Mouse (Mus musculus) ES-E14 (cell line): ENCODE data around the gene Hist1h2bl. TPM values are rescaled to one million over a fixed set of nuclear protein-coding genes. Genes with fewer than 3 reads are reported as not detected.

Source experiments
- DNase-seq: peaks from one replicate; pipeline ENCODE4 v3.0.0-alpha.2; 2013; ENCODE audit warnings: low read depth, low spot score
- H3K27ac ChIP-seq: 2 replicates; pipeline ENCODE4 v1.5.1; 2012; ENCODE audit warnings: low read depth, mild to moderate bottlenecking, low read length, moderate library complexity, mixed read lengths; ENCODE audit not compliant: poor library complexity, insufficient read depth, severe bottlenecking
- H3K36me3 ChIP-seq: 2 replicates; pipeline ENCODE4 v1.6.1; 2012; ENCODE audit warnings: mild to moderate bottlenecking, low read length, moderate library complexity, mixed read lengths; ENCODE audit not compliant: control insufficient read depth, poor library complexity, insufficient read depth, severe bottlenecking
- H3K4me1 ChIP-seq, 2 experiments: fragments of 150-350 bp in 1 of 2; sonication (generic) in 1 of 2; 2 replicates each; pipeline ENCODE4 v1.6.1; 2012; ENCODE audit warnings: low read length in 2 of 2, mild to moderate bottlenecking in 1 of 2, mixed read lengths in 1 of 2; ENCODE audit not compliant: control insufficient read depth in 2 of 2, insufficient read depth in 2 of 2, poor library complexity in 1 of 2
- H3K4me3 ChIP-seq, 2 experiments: fragments of 150-350 bp in 1 of 2; sonication (generic) in 1 of 2; 2 replicates each; pipeline ENCODE4 v1.5.1; 2012; ENCODE audit warnings: low read length in 2 of 2, low read depth in 1 of 2, mild to moderate bottlenecking in 1 of 2, mixed read lengths in 1 of 2; ENCODE audit not compliant: insufficient read depth in 1 of 2, poor library complexity in 1 of 2, severe bottlenecking in 1 of 2
- H3K9ac ChIP-seq: 2 replicates; pipeline ENCODE4 v1.6.1; 2012; ENCODE audit warnings: low read depth, mild to moderate bottlenecking, low read length, mixed read lengths; ENCODE audit not compliant: poor library complexity, insufficient read depth, severe bottlenecking
- H3K9me3 ChIP-seq: fragments of 150-350 bp; sonication (generic); 2 replicates; pipeline ENCODE4 v1.6.1; 2012; ENCODE audit warnings: low read depth, mild to moderate bottlenecking, low read length; ENCODE audit not compliant: control insufficient read depth, insufficient read depth
- CHD2 ChIP-seq: IDR thresholded peaks from 2 replicates; pipeline ENCODE4 v1.6.1; 2014; ENCODE audit warnings: mild to moderate bottlenecking, low read depth, low read length, inconsistent platforms
- HCFC1 ChIP-seq: IDR thresholded peaks from 2 replicates; pipeline ENCODE4 v1.6.1; 2012; ENCODE audit warnings: low read length, inconsistent platforms, borderline replicate concordance; ENCODE audit not compliant: insufficient read depth
- MAFK ChIP-seq: IDR thresholded peaks from 2 replicates; pipeline ENCODE4 v1.6.1; 2014; ENCODE audit warnings: mild to moderate bottlenecking, low read depth, low read length, inconsistent platforms; ENCODE audit not compliant: insufficient read depth
- ZC3H11A ChIP-seq: IDR thresholded peaks from 2 replicates; pipeline ENCODE4 v1.6.1; 2012; ENCODE audit warnings: low read depth, mild to moderate bottlenecking, inconsistent platforms, low read length, borderline replicate concordance
- ZNF384 ChIP-seq: IDR thresholded peaks from 2 replicates; pipeline ENCODE4 v1.6.1; 2012; ENCODE audit warnings: low read depth, low read length, inconsistent platforms
- in situ Hi-C, 2 experiments: fragments of 600-800 bp; cut with MboI; formaldehyde crosslinking; loops; one replicate each; pipeline ENCODE4 v1.15.1; 2025; ENCODE audit warnings: low sequenced_read_pairs in 2 of 2, inconsistent platforms in 1 of 2; ENCODE audit not compliant: unreplicated experiment in 2 of 2
- total RNA-seq: library from RNA; depleted of rRNA; stranded (reverse); fragments of 300-350 nt; gene quantifications from 2 replicates; pipeline ENCODE4 v1.2.3, GENCODE M21; 2012

Gene Hist1h2bl
- total RNA-seq, 1 experiment, result 1,694 TPM

GRCm38 (mm10) chr13:21734010-21734905 lies 18.3 kb upstream of the Hist1h2bl start:
- TF ChIP-seq CHD2, result no peak
- 0 out of 2 replicates have a peak, but pooled peaks have one; percentile 11 for TF ChIP-seq HCFC1
- no peak for DNase-seq

GRCm38 (mm10) chr13:21733466-21733865 lies 17.5 kb upstream of the Hist1h2bl start:
- H3K9ac ChIP-seq, result no peak overlapping the region
- DNase-seq, result no peak
- TF ChIP-seq CHD2 (no peak), HCFC1 (no peak)
- peaks cover 0 to 2% of the 10 kb centered on the region in 2 experiments; a peak in 1 of 4 replicates for H3K4me1 ChIP-seq
- no peak overlapping the region for H3K4me3 ChIP-seq
- H3K27ac ChIP-seq, result no peak overlapping the region
- peaks cover 3% of the 10 kb centered on the region; the same call in 1 of the 2 replicates for H3K9me3 ChIP-seq
- H3K36me3 ChIP-seq, result no peaks in the 10 kb centered on the region
- in situ Hi-C loops, result loop anchor here (10.0 to 25.0 kb wide), 3 partner anchors 301 to 1829 kb away; partner anchors contain the start of genes Hist1h1d (in 2 of the 2), Hist1h2ad (in 2 of the 2), Hist1h2ae (in 2 of the 2) and Hist1h2ah (in 2 of the 2)

More at GRCm38 (mm10) chr13:21734010-21734905, 18.3 kb upstream of the Hist1h2bl start:
- in situ Hi-C loops, result loop anchor here (10.0 to 25.0 kb wide), 3 partner anchors 301 to 1828 kb away; partner anchors contain the start of genes Hist1h1d (in 2 of the 2), Hist1h2ad (in 2 of the 2), Hist1h2ae (in 2 of the 2) and Hist1h2ah (in 2 of the 2)
- Histone ChIP-seq H3K4me1 (peaks cover 0 to 2% of the 10 kb centered on the region in 2 experiments; a peak in 1 of 4 replicates), H3K9me3 (peaks cover under 1% of the 10 kb centered on the region; the same call in 1 of the 2 replicates), H3K36me3 (no peaks in the 10 kb centered on the region), H3K4me3 (peak overlapping the region; percentile 1 to 42; a peak in 3 of 4 replicates), H3K9ac (peak overlapping the region; percentile 84), H3K27ac (peak overlapping the region; percentile 71; the same call in 1 of the 2 replicates)

GRCm38 (mm10) chr13:21729544-21729943 lies 13.6 kb upstream of the Hist1h2bl start:
- Histone ChIP-seq H3K4me3 (no peak overlapping the region), H3K36me3 (no peaks in the 10 kb centered on the region), H3K9me3 (peaks cover 9% of the 10 kb centered on the region), H3K27ac (no peak overlapping the region), H3K9ac (no peak overlapping the region), H3K4me1 (peaks cover 0 to 2% of the 10 kb centered on the region in 2 experiments; a peak in 1 of 4 replicates)
- DNase-seq, result no peak
- in situ Hi-C loops, result loop anchor here (25.0 kb wide), 2 partner anchors 308 to 1833 kb away; partner anchors contain the start of genes Hist1h1d (in 2 of the 2), Hist1h2ad (in 2 of the 2), Hist1h2ae (in 2 of the 2) and Hist1h2bf (in 2 of the 2)
- TF ChIP-seq MAFK (no peak), CHD2 (no peak), HCFC1 (no peak), ZNF384 (no peak), ZC3H11A (no peak)

- Histone ChIP-seq H3K27ac (no peak overlapping the region), H3K36me3 (no peaks in the 10 kb centered on the region), H3K9me3 (peaks cover 9% of the 10 kb centered on the region), H3K4me3 (no peak overlapping the region), H3K4me1 (no peaks in the 10 kb centered on the region), H3K9ac (no peak overlapping the region)
- TF ChIP-seq MAFK, result no peak
- no peak for TF ChIP-seq ZC3H11A
- no peak for TF ChIP-seq HCFC1
- no peak for TF ChIP-seq CHD2
- TF ChIP-seq ZNF384, result no peak
- DNase-seq, result no peak
- in situ Hi-C loops, result loop anchor here (25.0 kb wide), 2 partner anchors 309 to 1834 kb away; partner anchors contain the start of genes Hist1h1d (in 2 of the 2), Hist1h2ad (in 2 of the 2), Hist1h2ae (in 2 of the 2) and Hist1h2bf (in 2 of the 2)
Observed at GRCm38 (mm10) chr13:21727948-21728572, 12.1 kb upstream of the Hist1h2bl start.
